ENCODE assay signal across 28 mouse cellular contexts in genomic region chr7:99276679-99277078, GRCm38 (mm10). TPM values are rescaled to one million over a fixed set of nuclear protein-coding genes. Genes with fewer than 3 reads are reported as not detected.
DNase-seq lines count a peak whose midpoint lies in the region; ATAC-seq and TF ChIP-seq lines count a peak whose summit lies in the region.
"Had no signal": no experiment of that assay in that cellular context is flagged by ENCODE, and none has a peak within 500 bp of the region (broad histone marks: within the 10 kb centered on the region; RNA-seq: fewer than 3 reads in every experiment).

No protein-coding gene starts in this region.

- no peaks in the 10 kb centered on the region for H3K9me3 ChIP-seq in lung, embryonic 16.5 days (ENCODE audit: control insufficient read depth, low read length)
- no peaks in the 10 kb centered on the region for H3K9me3 ChIP-seq in stomach, postnatal 0 days (ENCODE audit: control insufficient read depth, low read length)
- H3K9me3 ChIP-seq: embryonic facial prominence, embryonic 12.5 days; embryonic facial prominence, embryonic 15.5 days; forebrain, embryonic 12.5 days; forebrain, embryonic 15.5 days; heart, embryonic 12.5 days; heart, embryonic 15.5 days; hindbrain, embryonic 10.5 days; hindbrain, embryonic 15.5 days had no signal

- H3K4me1 ChIP-seq in lung, embryonic 16.5 days (replicated peaks; ENCODE audit: control insufficient read depth, insufficient read depth, low read length): 0 out of 2 replicates have a peak, but pooled peaks cover 1% of the 10 kb centered on the region
- no peaks in the 10 kb centered on the region for H3K4me1 ChIP-seq in stomach, postnatal 0 days (replicated peaks; ENCODE audit: control insufficient read depth, insufficient read depth)
- H3K4me1 ChIP-seq: embryonic facial prominence, embryonic 12.5 days; embryonic facial prominence, embryonic 15.5 days had no signal

- peak overlapping the region; percentile 35; the same call in 1 of the 2 replicates for H3K27ac ChIP-seq in gastrocnemius, adult 2 months
- no peak overlapping the region for H3K27ac ChIP-seq in lung, embryonic 16.5 days (ENCODE audit: low read length)
- no peak overlapping the region for H3K27ac ChIP-seq in stomach, postnatal 0 days (replicated peaks)
- H3K27ac ChIP-seq: embryonic facial prominence, embryonic 12.5 days; embryonic facial prominence, embryonic 15.5 days; forebrain, embryonic 12.5 days; forebrain, embryonic 15.5 days; heart, embryonic 15.5 days; hindbrain, embryonic 10.5 days; hindbrain, embryonic 15.5 days had no signal

- TF ChIP-seq CTCF in gastrocnemius, adult 2 months (IDR thresholded peaks at IDR 0.05): no peak
- no peak for TF ChIP-seq CTCF in stomach, postnatal 0 days (IDR thresholded peaks at IDR 0.05; ENCODE audit: low read depth)

- H3K9ac ChIP-seq in lung, embryonic 16.5 days (ENCODE audit: low read length): no peak overlapping the region
- no peak overlapping the region for H3K9ac ChIP-seq in stomach, postnatal 0 days (ENCODE audit: low read length)
- H3K9ac ChIP-seq: embryonic facial prominence, embryonic 12.5 days; embryonic facial prominence, embryonic 15.5 days; forebrain, embryonic 12.5 days; forebrain, embryonic 15.5 days; heart, embryonic 12.5 days; heart, embryonic 15.5 days; hindbrain, embryonic 15.5 days had no signal

- H3K27me3 ChIP-seq in lung, embryonic 16.5 days (ENCODE audit: control insufficient read depth, insufficient read depth, low read depth, low read length): no peaks in the 10 kb centered on the region
- no peaks in the 10 kb centered on the region for H3K27me3 ChIP-seq in stomach, postnatal 0 days (ENCODE audit: control insufficient read depth, insufficient read depth, low read length)
- H3K27me3 ChIP-seq: embryonic facial prominence, embryonic 12.5 days; embryonic facial prominence, embryonic 15.5 days; forebrain, embryonic 12.5 days; forebrain, embryonic 15.5 days; hindbrain, embryonic 15.5 days; Patski had no signal

- no peak for DNase-seq in gastrocnemius, adult 2 months
- DNase-seq in gastrocnemius, postnatal 10 days: no peak
- no peak for DNase-seq in lung, postnatal 14 days
- DNase-seq in NIH3T3 (ENCODE audit: low read depth): peak; percentile 22
- no peak for DNase-seq in stomach, postnatal 0 days (ENCODE audit: low spot score)
- no peak for DNase-seq in thymus, postnatal 10 days (ENCODE audit: low spot score in 2 of 2)
- DNase-seq: adrenal gland, postnatal 10 days; adrenal gland, postnatal 36 days; cerebellum, adult 18-20 months; cerebellum, adult 9-11 months; cerebellum, postnatal 25 days; gastrocnemius, postnatal 14 days; heart, adult 11 months; heart, postnatal 10 days; heart, postnatal 36 days had no signal

- intact Hi-C loops in gastrocnemius, adult 2 months (cut with DNase I): no loop called here

- H3K4me2 ChIP-seq in lung, embryonic 16.5 days (ENCODE audit: low read depth, low read length): no peak overlapping the region
- H3K4me2 ChIP-seq in stomach, postnatal 0 days (replicated peaks; ENCODE audit: low read depth): no peak overlapping the region
- H3K4me2 ChIP-seq: embryonic facial prominence, embryonic 12.5 days; embryonic facial prominence, embryonic 15.5 days; forebrain, embryonic 12.5 days; forebrain, embryonic 15.5 days; heart, embryonic 12.5 days; heart, embryonic 15.5 days; hindbrain, embryonic 15.5 days had no signal

- WGBS in lung, embryonic 16.5 days: 30% methylated on average over 1 of the region's 1 CpGs
- 11% methylated on average over 1 of the region's 1 CpGs for WGBS in stomach, postnatal 0 days

- no peak overlapping the region for H3K4me3 ChIP-seq in gastrocnemius, adult 2 months
- H3K4me3 ChIP-seq in lung, embryonic 16.5 days (ENCODE audit: low read length): no peak overlapping the region
- H3K4me3 ChIP-seq in stomach, postnatal 0 days (ENCODE audit: low read depth, low read length): no peak overlapping the region
- H3K4me3 ChIP-seq: embryonic facial prominence, embryonic 12.5 days; embryonic facial prominence, embryonic 15.5 days; erythroblast, embryonic 14.5 days; forebrain, embryonic 12.5 days; forebrain, embryonic 15.5 days; heart, embryonic 12.5 days; heart, embryonic 15.5 days; hindbrain, embryonic 10.5 days; hindbrain, embryonic 15.5 days had no signal

- ATAC-seq in lung, embryonic 16.5 days (ENCODE audit: low read depth): peak; percentile 54
- ATAC-seq in stomach, postnatal 0 days (ENCODE audit: low FRiP score, low TSS enrichment): peak; percentile 61
- ATAC-seq: forebrain, embryonic 15.5 days; Patski had no signal

- H3K36me3 ChIP-seq in lung, embryonic 16.5 days (ENCODE audit: control insufficient read depth, insufficient read depth, low read length): no peaks in the 10 kb centered on the region
- H3K36me3 ChIP-seq in stomach, postnatal 0 days (ENCODE audit: control insufficient read depth, insufficient read depth, low read length): no peaks in the 10 kb centered on the region
- H3K36me3 ChIP-seq: embryonic facial prominence, embryonic 12.5 days; embryonic facial prominence, embryonic 15.5 days; forebrain, embryonic 15.5 days; heart, embryonic 12.5 days; heart, embryonic 15.5 days; hindbrain, embryonic 15.5 days had no signal

- TF ChIP-seq EP300 in stomach, postnatal 0 days (optimal IDR thresholded peaks at IDR 0.05): no peak

RNA-seq across cellular contexts. Expression of gene Map6, which starts 9.4 kb away (rescaled TPM):
- total RNA-seq in gastrocnemius, adult 2 months (2021): 1 to 10 TPM; 2.6 to 5.2 TPM
- total RNA-seq in gastrocnemius, postnatal 10 days (2021): 1 to 10 TPM; 5.6 to 7.0 TPM
- polyA plus RNA-seq in lung, embryonic 16.5 days (2015; fragmentation: Nextera tagmentation; extraction: Ambion mirVana): 3.0 and 3.2 TPM in 2 replicates
- polyA plus RNA-seq in stomach, postnatal 0 days (2015; fragmentation: Nextera tagmentation; extraction: Ambion mirVana): 8.7 and 9.1 TPM in 2 replicates
- total RNA-seq: common myeloid progenitor, adult 5-6 weeks had no signal
- polyA plus RNA-seq: erythroblast, embryonic 14.5 days had no signal

RNA-seq across cellular contexts. Expression of gene Mogat2, which starts 38.3 kb away (rescaled TPM):
- not detected for total RNA-seq in gastrocnemius, adult 2 months (2021)
- total RNA-seq in gastrocnemius, postnatal 10 days (2021): under 1 TPM in 1 of 2 experiments, not detected in 1; 0.41 TPM
- polyA plus RNA-seq in lung, embryonic 16.5 days (2015; fragmentation: Nextera tagmentation; extraction: Ambion mirVana): 0.80 and 0.94 TPM in 2 replicates
- 8.7 and 9.4 TPM in 2 replicates for polyA plus RNA-seq in stomach, postnatal 0 days (2015; fragmentation: Nextera tagmentation; extraction: Ambion mirVana)
- total RNA-seq: heart, adult 8-10 months; heart, postnatal 10 days; heart, postnatal 36 days had no signal
- polyA plus RNA-seq: erythroblast, embryonic 14.5 days; Patski had no signal
